Mouse (Mus musculus) hindlimb bud, embryonic 11.5 days (tissue): Measurements from ENCODE around the gene Agps.
"Not testable (repeated sequence)": the region's sequence is repeated elsewhere in the genome, so short reads cannot be mapped to it uniquely, and the experiment has no call there.

Experiments used
- DNase-seq: peaks from one replicate; pipeline ENCODE4 v3.0.0-alpha.2; 2012; ENCODE audit warnings: low read depth, low spot score; ENCODE audit errors: extremely low spot score

The Agps gene

DNA sequence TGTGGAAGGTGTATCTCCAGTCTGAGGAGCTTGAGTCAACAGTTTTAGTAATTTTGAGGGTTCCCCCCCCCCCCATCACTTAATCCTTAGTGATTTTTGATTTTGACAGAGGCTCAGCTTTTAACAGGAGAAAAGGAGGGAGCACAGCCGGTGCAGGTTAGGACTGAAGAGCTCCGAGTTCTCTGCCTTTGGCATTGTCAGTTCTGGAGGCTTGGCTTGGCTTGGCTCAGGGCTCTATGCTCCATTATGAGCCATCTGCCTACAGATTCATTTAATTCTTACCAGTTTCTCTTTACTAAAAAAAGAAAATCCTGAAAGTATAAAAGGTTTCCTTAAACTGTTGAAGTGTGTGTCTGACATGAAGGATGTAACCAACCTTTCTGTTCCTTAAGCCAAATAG lies 97.2 kb downstream of the Agps start:
- DNase-seq: no peak

DNA sequence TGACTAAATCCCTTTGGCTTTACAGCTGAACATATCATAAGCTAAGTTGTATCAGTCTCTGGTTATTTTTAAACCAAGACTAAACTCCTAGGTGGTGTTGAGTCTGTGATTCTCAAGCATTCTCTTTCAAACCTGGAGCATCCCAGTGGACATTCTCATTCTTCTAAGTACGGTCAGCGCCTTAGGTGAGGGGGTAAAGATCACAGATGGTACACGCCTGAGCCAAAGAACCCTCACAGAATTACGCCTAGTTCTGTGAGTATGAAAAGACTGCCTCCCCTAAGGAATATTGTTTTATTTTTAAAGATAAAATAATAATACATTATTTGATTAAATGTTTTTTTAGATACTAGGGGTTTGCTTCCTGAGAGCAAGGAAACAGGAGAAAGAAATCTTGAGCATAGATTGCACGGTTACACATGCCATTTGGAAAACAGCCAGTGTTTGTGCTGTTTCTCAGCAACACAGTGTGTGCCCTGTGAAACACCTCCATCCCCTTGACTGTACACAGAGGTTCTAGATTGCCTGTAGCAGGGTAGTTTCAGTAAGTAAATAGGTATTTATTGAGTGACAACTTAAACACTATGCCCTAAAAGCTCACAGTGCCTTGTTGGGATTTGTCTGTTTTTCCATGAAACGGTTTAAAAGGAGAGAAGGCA lies 97.9 kb downstream of the Agps start:
- DNase-seq: no peak

DNA sequence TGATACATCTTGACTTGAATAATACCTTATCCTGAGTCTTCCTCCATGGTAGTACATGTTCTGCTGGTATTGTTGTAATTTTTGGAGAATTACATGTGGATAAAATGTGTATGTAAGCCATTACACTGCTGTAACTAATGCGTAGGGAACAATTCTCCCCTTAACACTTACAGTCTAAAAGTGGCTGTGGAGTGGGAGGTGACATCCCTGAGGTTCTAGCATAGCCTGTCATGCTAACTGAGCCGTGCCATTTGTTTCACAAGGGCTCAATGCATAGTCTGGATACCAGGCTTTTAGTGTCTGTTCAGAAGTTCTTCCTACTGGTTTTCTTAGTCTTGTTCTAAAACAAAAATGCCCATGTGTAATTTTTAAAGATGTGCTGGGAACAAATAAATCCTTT lies 99.0 kb downstream of the Agps start:
- DNase-seq: no peak

- DNase-seq: no peak
Measured at GRCm38 (mm10) chr2:75933541-75933940, 101.6 kb downstream of the Agps start.

GRCm38 (mm10) chr2:75936685-75937084 lies 104.7 kb downstream of the Agps start:
- not testable (repeated sequence) for DNase-seq

- not testable (repeated sequence) for DNase-seq
Measured at GRCm38 (mm10) chr2:75937520-75938116, 105.6 kb downstream of the Agps start.

- DNase-seq: peak; percentile 77
Measured at GRCm38 (mm10) chr2:75938117-75939063, 106.4 kb downstream of the Agps start, which contains the start of gene Ttc30b. Gene Ttc30b (minus strand): TSS chr2:75938585.

DNA sequence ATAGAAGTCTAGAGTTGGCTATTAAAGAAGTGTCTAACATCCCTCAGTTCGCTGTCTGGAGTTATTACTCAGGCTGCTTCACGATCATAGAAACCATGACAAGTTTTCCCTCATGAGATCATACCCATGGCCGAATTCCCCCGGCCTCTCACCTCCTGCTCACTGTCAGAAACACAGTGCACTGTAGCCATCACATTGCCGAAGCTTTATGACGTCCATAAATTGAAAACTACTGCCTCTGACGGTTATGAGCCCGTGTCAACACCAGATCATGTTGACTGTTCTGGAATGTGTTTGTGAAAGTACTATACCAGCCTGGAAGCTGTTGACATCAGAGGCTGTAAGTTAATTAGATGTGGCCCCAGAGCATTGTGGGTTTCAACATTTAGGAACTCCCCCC lies 118.7 kb downstream of the Agps start:
- DNase-seq: no peak

GRCm38 (mm10) chr2:75953320-75953719 lies 121.3 kb downstream of the Agps start:
- no peak for DNase-seq

GRCm38 (mm10) chr2:75955709-75956108 lies 123.7 kb downstream of the Agps start:
- no peak for DNase-seq

DNA sequence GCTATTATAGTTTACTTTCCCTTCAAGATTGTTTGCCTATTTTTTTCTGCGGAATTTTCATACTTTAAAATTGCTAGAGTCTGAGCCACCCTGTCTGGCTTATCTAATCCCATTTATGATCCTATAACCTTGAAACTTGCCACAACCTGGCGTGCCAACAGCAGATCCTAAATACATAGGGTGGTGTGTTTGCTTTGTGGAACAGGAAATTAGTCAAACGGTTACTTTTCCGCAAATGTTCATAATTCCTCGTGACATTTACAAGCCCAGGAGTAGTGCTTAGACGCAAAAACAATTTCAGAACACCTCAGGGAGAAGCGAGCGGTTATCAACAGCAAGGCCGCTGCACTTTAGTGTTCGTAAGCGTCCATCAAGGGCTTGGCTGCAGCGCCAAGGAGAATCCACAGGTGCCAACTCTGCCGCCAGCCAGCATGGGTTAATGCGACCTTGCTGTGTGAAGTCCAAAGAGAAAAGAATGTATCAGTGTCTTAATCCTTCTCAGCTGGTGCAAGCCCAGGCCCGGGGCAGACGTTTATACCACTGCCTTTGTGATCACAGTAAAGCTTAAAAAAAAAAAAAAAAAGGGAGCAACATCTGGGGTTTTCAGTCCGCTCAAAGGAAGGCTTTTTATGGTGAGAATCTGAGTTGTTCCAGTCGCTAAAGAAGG lies 127.3 kb downstream of the Agps start:
- DNase-seq: peak; percentile 68

GRCm38 (mm10) chr2:75959850-75960365 lies 127.9 kb downstream of the Agps start:
- DNase-seq: no peak

- no peak for DNase-seq
Measured at GRCm38 (mm10) chr2:75960366-75961330, 128.7 kb downstream of the Agps start.

DNA sequence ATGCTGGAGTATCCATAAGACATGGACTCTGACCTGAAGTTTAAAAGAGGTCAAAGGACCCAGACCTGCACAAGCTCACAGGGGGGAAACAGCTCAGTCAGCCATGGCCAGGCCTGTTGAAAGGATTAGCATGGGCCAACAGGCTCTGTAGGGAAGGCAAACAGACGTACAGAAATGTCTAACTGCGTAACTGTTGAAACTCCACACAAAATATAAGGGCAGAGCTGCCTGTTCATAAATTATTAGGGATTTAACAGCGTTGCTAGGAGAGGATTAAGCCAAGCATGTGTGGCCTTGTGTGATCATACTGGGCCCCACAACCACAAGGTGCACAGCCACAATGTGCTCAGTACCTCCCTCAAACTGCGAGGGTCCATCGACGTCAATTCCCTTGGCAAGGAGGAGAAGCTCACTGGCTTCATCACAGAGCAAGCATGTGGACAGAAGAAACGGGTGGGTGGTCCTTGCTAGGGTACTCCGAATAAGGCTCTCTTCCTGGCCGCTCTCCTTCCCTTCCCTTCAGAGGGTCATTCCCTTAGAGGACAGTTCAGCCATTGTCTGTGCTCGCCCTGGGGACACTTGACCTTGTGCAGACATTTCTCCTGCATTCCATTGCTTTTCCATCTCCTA lies 131.3 kb downstream of the Agps start:
- no peak for DNase-seq

DNA sequence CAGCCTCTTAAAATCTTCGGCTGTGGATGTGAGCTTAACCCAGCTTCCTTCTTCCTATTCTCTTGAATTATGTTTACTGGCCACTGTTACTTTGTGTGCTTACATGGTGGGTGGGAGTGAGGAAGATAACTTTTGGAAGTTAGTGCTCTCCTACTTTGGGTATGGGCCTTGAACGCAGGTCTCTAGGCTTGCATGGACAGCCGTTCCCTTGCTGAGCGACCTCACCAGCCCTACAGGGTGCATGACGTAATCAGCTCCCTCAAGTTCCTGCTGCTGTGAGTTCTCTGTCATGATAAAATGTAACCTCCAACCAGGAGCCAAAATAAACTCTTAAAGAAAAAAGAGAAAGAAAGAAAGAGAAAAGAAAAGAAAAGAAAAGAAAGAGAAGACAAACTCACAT lies 132.1 kb downstream of the Agps start:
- DNase-seq: no peak

DNA sequence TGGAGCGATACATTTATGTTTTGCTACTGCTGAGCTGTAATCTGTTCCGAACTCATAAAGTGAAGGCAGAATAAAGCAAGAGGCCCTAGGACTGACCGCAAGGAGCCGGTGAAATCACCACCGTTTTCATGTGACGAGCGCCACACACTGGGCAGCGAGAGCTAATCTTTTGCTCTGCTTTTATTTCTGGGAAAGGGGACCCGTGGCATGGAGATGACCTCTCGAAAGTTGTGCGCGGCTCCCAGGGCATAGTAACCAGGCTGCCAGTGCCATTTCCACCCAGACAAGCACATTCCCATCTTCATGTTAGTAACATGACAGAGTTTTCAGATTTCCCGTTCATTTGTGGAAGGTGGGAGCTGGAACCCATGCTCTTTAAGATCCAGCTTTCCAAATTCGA lies 132.5 kb downstream of the Agps start:
- DNase-seq: no peak

- DNase-seq: no peak
Measured at GRCm38 (mm10) chr2:75964972-75965371, 133.0 kb downstream of the Agps start.

- no peak for DNase-seq
Measured at GRCm38 (mm10) chr2:75974131-75974530, 142.2 kb downstream of the Agps start.

DNA sequence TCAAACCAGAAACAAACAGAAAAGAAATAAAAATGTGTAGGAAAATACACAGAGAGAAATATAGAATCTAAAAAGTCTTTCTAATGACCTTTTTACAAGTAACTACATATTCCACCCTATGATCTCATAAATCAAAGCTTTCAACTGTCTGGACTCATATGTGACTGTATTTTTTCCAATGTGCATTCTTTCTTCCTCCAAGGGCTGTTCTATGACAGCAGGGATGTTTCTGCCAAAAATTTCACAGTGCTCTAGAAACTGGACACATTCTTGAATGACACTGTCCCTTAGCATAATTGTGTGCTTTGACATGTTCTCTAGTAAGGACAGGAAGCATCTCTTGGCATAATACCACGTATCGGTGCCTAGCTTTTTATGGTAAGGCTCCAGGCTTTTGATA lies 144.1 kb downstream of the Agps start:
- not testable (repeated sequence) for DNase-seq
